Mouse (Mus musculus) liver, postnatal 0 days (tissue): ENCODE data around the gene Sipa1l3.

ENCODE experiments used
- CTCF ChIP-seq: sonication (generic); IDR thresholded peaks from 2 replicates; pipeline ENCODE4 v1.5.1; 2016; ENCODE audit warnings: antibody characterized with exemption, low read depth
- EP300 ChIP-seq: IDR thresholded peaks from 2 replicates; pipeline ENCODE4 v1.6.1; 2016; ENCODE audit warnings: antibody characterized with exemption, low read depth, mild to moderate bottlenecking

DNA sequence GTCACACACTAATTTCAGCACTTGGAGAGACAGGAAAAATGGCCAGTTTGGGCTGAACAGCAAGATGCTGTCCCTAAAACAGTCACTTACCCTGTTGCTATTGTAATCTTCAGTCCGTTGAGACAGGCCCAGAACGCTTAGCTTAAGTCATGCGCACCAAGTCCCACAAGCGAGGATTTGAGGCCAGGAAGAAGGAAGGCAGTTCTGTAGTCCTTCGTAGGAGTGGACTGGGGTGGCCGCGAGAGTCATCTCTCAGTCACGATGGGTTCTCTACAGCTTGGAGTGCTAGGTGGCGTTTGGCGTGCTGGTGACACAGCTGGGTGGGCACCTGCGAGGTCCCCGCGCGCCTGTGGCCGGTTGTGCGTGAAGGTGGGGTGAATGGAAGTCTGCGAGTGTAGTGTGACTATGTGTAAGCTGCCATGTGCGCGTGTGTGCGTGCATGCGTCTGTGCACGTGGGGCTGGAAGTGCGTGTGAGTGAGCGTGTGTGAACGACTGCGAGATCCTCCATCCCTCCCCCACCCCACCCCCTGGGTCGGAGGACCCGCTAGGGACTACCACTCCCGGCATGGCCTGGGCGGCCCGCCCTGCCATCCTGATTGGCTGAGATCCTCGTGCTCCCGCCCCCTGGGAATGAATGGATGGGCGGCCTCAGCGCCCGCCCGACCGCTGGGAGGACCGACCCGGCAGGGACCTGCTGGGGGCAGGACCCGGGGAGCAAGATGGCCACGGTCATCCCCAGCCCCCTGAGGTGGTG, 210.9 kb downstream of the Sipa1l3 start:
- TF ChIP-seq CTCF, result no peak
- TF ChIP-seq EP300, result no peak
